18 mouse cellular contexts compared by ENCODE assay signal in the genomic region with DNA sequence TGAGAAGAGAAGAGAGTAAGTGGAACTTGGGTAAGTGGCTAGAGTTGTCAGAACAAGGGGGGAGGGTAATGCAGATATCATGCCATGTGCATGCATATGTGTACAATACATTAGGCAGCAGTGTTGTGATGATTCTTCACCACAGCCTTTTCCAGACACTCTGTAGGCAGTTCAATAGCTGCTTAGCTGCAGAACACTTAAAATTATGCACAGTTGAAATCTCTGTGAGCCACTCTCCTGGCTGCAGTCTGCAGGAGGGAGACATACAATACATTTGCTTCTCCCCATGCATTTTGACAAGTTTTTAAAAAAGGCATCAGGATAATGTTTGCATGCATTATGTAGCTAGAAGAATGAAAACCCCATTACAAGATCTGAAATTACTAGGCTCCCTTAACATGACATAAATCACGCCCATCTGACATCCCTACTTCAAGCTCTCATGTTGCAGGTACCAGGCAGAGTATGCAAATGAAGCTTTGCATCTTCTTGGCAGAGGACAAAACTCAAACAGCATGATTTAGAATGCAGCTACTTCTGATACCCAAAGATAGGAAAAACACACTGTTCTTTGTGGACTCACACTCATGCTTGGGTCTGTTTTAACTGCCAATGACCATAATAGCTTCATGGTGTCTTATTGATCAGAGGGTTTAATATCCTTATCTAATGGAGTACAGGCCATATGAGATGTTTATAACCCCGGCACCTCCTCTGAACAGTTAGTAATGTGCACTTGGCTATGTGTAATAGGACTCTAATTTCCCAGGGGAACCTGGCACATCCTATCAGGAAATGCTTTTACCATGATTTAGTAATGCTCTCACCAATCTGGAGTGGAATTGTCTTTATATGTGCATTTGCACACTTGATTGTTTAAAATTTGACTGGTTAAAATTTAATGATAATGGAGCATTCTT.
DNase-seq lines count a peak whose midpoint lies in the region; ATAC-seq and TF ChIP-seq lines count a peak whose summit lies in the region.
"Had no signal": no experiment of that assay in that cellular context is flagged by ENCODE, and none has a peak within 500 bp of the region (broad histone marks: within the 10 kb centered on the region; RNA-seq: fewer than 3 reads in every experiment).

No protein-coding gene starts in this region.

- no peaks in the 10 kb centered on the region for H3K4me1 ChIP-seq in kidney, adult 2 months (ENCODE audit: control insufficient read depth, insufficient read depth, low read length)
- H3K4me1 ChIP-seq in kidney, embryonic 16.5 days (ENCODE audit: insufficient read depth, low read length): 0 out of 2 replicates have a peak, but pooled peaks cover 4% of the 10 kb centered on the region
- H3K4me1 ChIP-seq in forebrain, postnatal 0 days (ENCODE audit: insufficient read depth): 0 out of 2 replicates have a peak, but pooled peaks cover 5% of the 10 kb centered on the region
- peaks cover 6% of the 10 kb centered on the region for H3K4me1 ChIP-seq in midbrain, embryonic 16.5 days (ENCODE audit: control insufficient read depth, insufficient read depth, low read length)
- peaks cover 6% of the 10 kb centered on the region; the same call in 1 of the 2 replicates for H3K4me1 ChIP-seq in limb, embryonic 10.5 days
- H3K4me1 ChIP-seq in lung, adult 2 months (ENCODE audit: control insufficient read depth, insufficient read depth, low read length): no peaks in the 10 kb centered on the region
- H3K4me1 ChIP-seq: heart, embryonic 15.5 days had no signal

- no peak overlapping the region for H3K9ac ChIP-seq in kidney, embryonic 16.5 days (replicated peaks; ENCODE audit: low read length)
- no peak overlapping the region for H3K9ac ChIP-seq in forebrain, postnatal 0 days
- H3K9ac ChIP-seq in midbrain, embryonic 16.5 days (ENCODE audit: low read depth, low read length): no peak overlapping the region
- H3K9ac ChIP-seq: heart, embryonic 15.5 days had no signal

- no peak overlapping the region for H3K4me2 ChIP-seq in kidney, embryonic 16.5 days (replicated peaks; ENCODE audit: low read depth, low read length)
- no peak overlapping the region for H3K4me2 ChIP-seq in forebrain, postnatal 0 days (ENCODE audit: low read depth)
- no peak overlapping the region for H3K4me2 ChIP-seq in midbrain, embryonic 16.5 days (ENCODE audit: low read length)
- H3K4me2 ChIP-seq: heart, embryonic 15.5 days had no signal

- peak; percentile 26 for DNase-seq in kidney, adult 2 months
- peak; percentile 27 for DNase-seq in embryo, embryonic 10.5 days (ENCODE audit: low spot score)
- peak; percentile 12 for DNase-seq in forebrain, postnatal 0 days
- no peak for DNase-seq in limb, embryonic 10.5 days (ENCODE audit: low spot score)
- DNase-seq in urinary bladder, postnatal 36 days (ENCODE audit: low spot score in 2 of 2): no peak
- DNase-seq in lung, adult 2 months: no peak
- DNase-seq: adrenal gland, adult 2 months; cerebellum, adult 18-20 months; heart, adult 18-20 months; layer of hippocampus, adult 9-11 months; liver; lung, adult 18-20 months had no signal

- no peak overlapping the region for H3K27ac ChIP-seq in kidney, adult 2 months (ENCODE audit: insufficient read depth, low read depth, low read length)
- H3K27ac ChIP-seq in kidney, embryonic 16.5 days (ENCODE audit: low read length): no peak overlapping the region
- no peak overlapping the region for H3K27ac ChIP-seq in forebrain, postnatal 0 days (ENCODE audit: low read depth, low read length)
- H3K27ac ChIP-seq in midbrain, embryonic 16.5 days (ENCODE audit: low read length): no peak overlapping the region
- no peak overlapping the region for H3K27ac ChIP-seq in limb, embryonic 10.5 days
- H3K27ac ChIP-seq: heart, embryonic 15.5 days; kidney, postnatal 0 days; macrophage had no signal

- no peak for TF ChIP-seq CTCF in kidney, adult 2 months (conservative IDR thresholded peaks at IDR 0.05; ENCODE audit: insufficient read depth, insufficient read length, low read depth, low read length)
- no peak for TF ChIP-seq CTCF in forebrain, postnatal 0 days (IDR thresholded peaks at IDR 0.05; ENCODE audit: low read depth)
- TF ChIP-seq CTCF in lung, adult 2 months (IDR thresholded peaks at IDR 0.05; ENCODE audit: insufficient read depth, low read length): no peak

- no peaks in the 10 kb centered on the region for H3K36me3 ChIP-seq in kidney, adult 2 months (ENCODE audit: control insufficient read depth, insufficient read depth, low read length)
- no peaks in the 10 kb centered on the region for H3K36me3 ChIP-seq in kidney, embryonic 16.5 days (ENCODE audit: insufficient read depth, low read length)
- H3K36me3 ChIP-seq in forebrain, postnatal 0 days (ENCODE audit: insufficient read depth): no peaks in the 10 kb centered on the region
- H3K36me3 ChIP-seq in midbrain, embryonic 16.5 days (ENCODE audit: control insufficient read depth, insufficient read depth, low read length): no peaks in the 10 kb centered on the region
- H3K36me3 ChIP-seq in limb, embryonic 10.5 days: no peaks in the 10 kb centered on the region
- H3K36me3 ChIP-seq: heart, embryonic 15.5 days had no signal

- 37% methylated on average over 2 of the region's 2 CpGs for WGBS in kidney, adult 2 months
- WGBS in kidney, embryonic 16.5 days: 47% methylated on average over 2 of the region's 2 CpGs
- WGBS in forebrain, postnatal 0 days: 63% methylated on average over 2 of the region's 2 CpGs
- WGBS in midbrain, embryonic 16.5 days: 58% methylated on average over 2 of the region's 2 CpGs
- whole genome bisulfite sequencing in limb, embryonic 10.5 days: 64% methylated on average over 2 of the region's 2 CpGs
- 68% methylated on average over 2 of the region's 2 CpGs for WGBS in lung, adult 2 months

- no peak for TF ChIP-seq POLR2A in kidney, adult 2 months (IDR thresholded peaks at IDR 0.05; ENCODE audit: low read depth, low read length)
- no peak for TF ChIP-seq POLR2A in lung, adult 2 months (IDR thresholded peaks at IDR 0.05; ENCODE audit: borderline replicate concordance, extremely low read depth, low read depth, low read length)

- no peaks in the 10 kb centered on the region for H3K27me3 ChIP-seq in kidney, adult 2 months (replicated peaks; ENCODE audit: control insufficient read depth, insufficient read depth, low read length)
- H3K27me3 ChIP-seq in kidney, embryonic 16.5 days (ENCODE audit: insufficient read depth, low read length): no peaks in the 10 kb centered on the region
- no peaks in the 10 kb centered on the region for H3K27me3 ChIP-seq in forebrain, postnatal 0 days (ENCODE audit: insufficient read depth, low read length)
- no peaks in the 10 kb centered on the region for H3K27me3 ChIP-seq in midbrain, embryonic 16.5 days (ENCODE audit: control insufficient read depth, insufficient read depth, low read depth, low read length)
- no peaks in the 10 kb centered on the region for H3K27me3 ChIP-seq in limb, embryonic 10.5 days (ENCODE audit: low read depth, poor library complexity, severe bottlenecking)
- H3K27me3 ChIP-seq: heart, embryonic 15.5 days had no signal

- no peaks in the 10 kb centered on the region for H3K9me3 ChIP-seq in kidney, embryonic 16.5 days (ENCODE audit: low read length)
- no peaks in the 10 kb centered on the region for H3K9me3 ChIP-seq in forebrain, postnatal 0 days (ENCODE audit: low read length)
- no peaks in the 10 kb centered on the region for H3K9me3 ChIP-seq in midbrain, embryonic 16.5 days (replicated peaks; ENCODE audit: control insufficient read depth, low read length, poor library complexity, severe bottlenecking)
- no peaks in the 10 kb centered on the region for H3K9me3 ChIP-seq in limb, embryonic 10.5 days (replicated peaks)
- H3K9me3 ChIP-seq: heart, embryonic 15.5 days had no signal

- no peak overlapping the region for H3K4me3 ChIP-seq in kidney, adult 2 months (ENCODE audit: insufficient read depth, low read depth, low read length)
- H3K4me3 ChIP-seq in kidney, embryonic 16.5 days (ENCODE audit: low read length): no peak overlapping the region
- H3K4me3 ChIP-seq in forebrain, postnatal 0 days (ENCODE audit: low read depth, low read length): no peak overlapping the region
- H3K4me3 ChIP-seq in midbrain, embryonic 16.5 days (ENCODE audit: low read depth, low read length): no peak overlapping the region
- H3K4me3 ChIP-seq in limb, embryonic 10.5 days: no peak overlapping the region
- H3K4me3 ChIP-seq in lung, adult 2 months (replicated peaks; ENCODE audit: extremely low read depth, low read depth, low read length): no peak overlapping the region
- H3K4me3 ChIP-seq: heart, embryonic 15.5 days; myocyte had no signal

- ATAC-seq in kidney, embryonic 16.5 days (ENCODE audit: low FRiP score, low TSS enrichment): no peak
- ATAC-seq in forebrain, postnatal 0 days: peak; percentile 85
- ATAC-seq in midbrain, embryonic 16.5 days: peak; percentile 42; the same call in 1 of the 2 replicates

Comparison
In these comparisons a context has a peak if more than half of its experiments do, and no peak if none do; other contexts are left out.
1. DNase-seq: peak in kidney, adult 2 months (single experiment), embryo, embryonic 10.5 days (single experiment) and forebrain, postnatal 0 days (single experiment); none in limb, embryonic 10.5 days (single experiment), urinary bladder, postnatal 36 days (0 of 2) and lung, adult 2 months (single experiment).